Mouse (Mus musculus) testis, adult 2 months (tissue): ENCODE measurements around the gene Sypl.

Experiments
- CTCF ChIP-seq: fragments of 200-500 bp; IDR thresholded peaks from 2 replicates; pipeline ENCODE4 v1.5.1; 2012; ENCODE audit warnings: low read depth, mild to moderate bottlenecking, inconsistent platforms, low read length, moderate library complexity; ENCODE audit not compliant: control insufficient read depth, insufficient read depth, insufficient replicate concordance
- POLR2A ChIP-seq: fragments of 200-500 bp; IDR thresholded peaks from 2 replicates; pipeline ENCODE4 v1.6.1; 2012; ENCODE audit warnings: low read depth, mild to moderate bottlenecking, inconsistent platforms, low read length, moderate library complexity; ENCODE audit not compliant: control insufficient read depth

- TF ChIP-seq CTCF (no peak), POLR2A (no peak)
Observed at GRCm38 (mm10) chr12:32941141-32941540, 12.6 kb upstream of the Sypl start.
